Mouse (Mus musculus) liver, embryonic 16.5 days (tissue): Measurements from ENCODE around the gene 9630041A04Rik. TPM values are rescaled to one million over a fixed set of nuclear protein-coding genes. Genes with fewer than 3 reads are reported as not detected.

ENCODE experiments used
- ATAC-seq: fragments of 200-750 bp; cut with Nextera tagmentation; 2 replicates; pipeline ENCODE4 v1.8.0; 2017; ENCODE audit warnings: low read depth, mild to moderate bottlenecking, moderate number of reproducible peaks, moderate library complexity
- H3K27ac ChIP-seq: fragments of 300-500 bp; sonication (generic); 2 replicates; pipeline ENCODE4 v1.5.1; 2014; ENCODE audit warnings: mild to moderate bottlenecking, low read length
- H3K27me3 ChIP-seq: fragments of 300-500 bp; sonication (generic); 2 replicates; pipeline ENCODE4 v1.6.1; 2014; ENCODE audit warnings: low read depth, low read length, mixed read lengths; ENCODE audit not compliant: control insufficient read depth, insufficient read depth
- H3K36me3 ChIP-seq: fragments of 300-500 bp; sonication (generic); 2 replicates; pipeline ENCODE4 v1.6.1; 2014; ENCODE audit warnings: mild to moderate bottlenecking; ENCODE audit not compliant: control insufficient read depth, insufficient read depth
- H3K4me1 ChIP-seq: fragments of 300-500 bp; sonication (generic); 2 replicates; pipeline ENCODE4 v1.6.1; 2014; ENCODE audit warnings: low read depth, low read length, mixed read lengths; ENCODE audit not compliant: control insufficient read depth
- H3K4me2 ChIP-seq: fragments of 300-500 bp; sonication (generic); 2 replicates; pipeline ENCODE4 v1.6.1; 2014; ENCODE audit warnings: low read depth, low read length, mixed read lengths
- H3K4me3 ChIP-seq: fragments of 300-500 bp; sonication (generic); 2 replicates; pipeline ENCODE4 v1.5.1; 2014; ENCODE audit warnings: low read depth, mild to moderate bottlenecking, low read length
- H3K9ac ChIP-seq: fragments of 300-500 bp; sonication (generic); 2 replicates; pipeline ENCODE4 v1.6.1; 2014; ENCODE audit warnings: low read depth, low read length
- H3K9me3 ChIP-seq: fragments of 300-500 bp; sonication (generic); replicated peaks from 2 replicates; pipeline ENCODE4 v1.6.1; 2016; ENCODE audit warnings: low read length; ENCODE audit not compliant: control insufficient read depth
- WGBS: fragments of 180-500 bp; shearing (Covaris S2); extraction: QIAGEN DNeasy Blood & Tissue Kit; methylation state at CpG from one replicate; pipeline ENCODE4 v1.1.7; 2014; ENCODE audit not compliant: insufficient replicate concordance; 5-methylcytosine and 5-hydroxymethylcytosine counted together
- polyA plus RNA-seq: library from polyadenylated mRNA; unstranded; fragments of >200 nt; fragmentation: Nextera tagmentation; extraction: Ambion mirVana; gene quantifications from 2 replicates; pipeline ENCODE4 v1.2.1, GENCODE M21; 2015

The 9630041A04Rik gene
- not detected in 2 replicates for polyA plus RNA-seq

GRCm38 (mm10) chr9:101861596-101862471 is at the start of gene 9630041A04Rik:
Gene 9630041A04Rik (plus strand): TSS chr9:101861841.
- Histone ChIP-seq H3K9me3 (no peaks in the 10 kb centered on the region), H3K4me2 (no peak within 1 kb of the TSS), H3K9ac (no peak within 1 kb of the TSS), H3K4me1 (no peaks in the 10 kb centered on the region), H3K27me3 (no peaks in the 10 kb centered on the region), H3K36me3 (no peaks in the 10 kb centered on the region), H3K27ac (no peak within 1 kb of the TSS), H3K4me3 (no peak within 1 kb of the TSS)
- no peak for ATAC-seq
- WGBS, result 58% methylated on average over 15 of the region's 15 CpGs

GRCm38 (mm10) chr9:101823896-101824295 is 37.7 kb upstream of the 9630041A04Rik start:
- WGBS, result 62% methylated on average over 7 of the region's 7 CpGs
- H3K27ac ChIP-seq, result no peak overlapping the region
- H3K4me2 ChIP-seq, result no peak overlapping the region
- no peaks in the 10 kb centered on the region for H3K36me3 ChIP-seq
- H3K9ac ChIP-seq, result no peak overlapping the region
- no peak for ATAC-seq
- no peaks in the 10 kb centered on the region for H3K27me3 ChIP-seq
- H3K4me3 ChIP-seq, result no peak overlapping the region
- H3K4me1 ChIP-seq, result no peaks in the 10 kb centered on the region
- H3K9me3 ChIP-seq, result no peaks in the 10 kb centered on the region

GRCm38 (mm10) chr9:101825626-101826025 is 36.0 kb upstream of the 9630041A04Rik start:
- H3K27me3 ChIP-seq, result no peaks in the 10 kb centered on the region
- WGBS, result 67% methylated on average over 8 of the region's 8 CpGs
- no peaks in the 10 kb centered on the region for H3K4me1 ChIP-seq
- H3K4me2 ChIP-seq, result no peak overlapping the region
- no peak overlapping the region for H3K4me3 ChIP-seq
- no peaks in the 10 kb centered on the region for H3K36me3 ChIP-seq
- H3K27ac ChIP-seq, result no peak overlapping the region
- H3K9me3 ChIP-seq, result no peaks in the 10 kb centered on the region
- H3K9ac ChIP-seq, result no peak overlapping the region
- ATAC-seq, result no peak

- no peaks in the 10 kb centered on the region for H3K4me1 ChIP-seq
- no peak overlapping the region for H3K9ac ChIP-seq
- no peaks in the 10 kb centered on the region for H3K36me3 ChIP-seq
- no peak overlapping the region for H3K4me3 ChIP-seq
- no peak overlapping the region for H3K27ac ChIP-seq
- 42% methylated on average over 2 of the region's 2 CpGs for WGBS
- H3K4me2 ChIP-seq, result no peak overlapping the region
- no peak for ATAC-seq
- H3K9me3 ChIP-seq, result no peaks in the 10 kb centered on the region
- no peaks in the 10 kb centered on the region for H3K27me3 ChIP-seq
Observed at GRCm38 (mm10) chr9:101833619-101834018, 28.0 kb upstream of the 9630041A04Rik start.

GRCm38 (mm10) chr9:101841101-101841500 is 20.5 kb upstream of the 9630041A04Rik start:
- ATAC-seq, result no peak

GRCm38 (mm10) chr9:101843893-101844292 is 17.7 kb upstream of the 9630041A04Rik start:
- Histone ChIP-seq H3K9ac (no peak overlapping the region), H3K36me3 (no peaks in the 10 kb centered on the region), H3K4me2 (no peak overlapping the region), H3K4me1 (no peaks in the 10 kb centered on the region), H3K27me3 (no peaks in the 10 kb centered on the region), H3K27ac (no peak overlapping the region), H3K9me3 (no peaks in the 10 kb centered on the region), H3K4me3 (no peak overlapping the region)
- WGBS, result 52% methylated on average over 4 of the region's 4 CpGs
- no peak for ATAC-seq

More at GRCm38 (mm10) chr9:101841101-101841500, 20.5 kb upstream of the 9630041A04Rik start:
- Histone ChIP-seq H3K36me3 (no peaks in the 10 kb centered on the region), H3K9ac (no peak overlapping the region), H3K27me3 (no peaks in the 10 kb centered on the region), H3K4me1 (no peaks in the 10 kb centered on the region), H3K9me3 (no peaks in the 10 kb centered on the region), H3K4me3 (no peak overlapping the region), H3K4me2 (no peak overlapping the region), H3K27ac (no peak overlapping the region)
- 77% methylated on average over 11 of the region's 11 CpGs for WGBS

GRCm38 (mm10) chr9:101845691-101846090 is 15.9 kb upstream of the 9630041A04Rik start:
- no peak for ATAC-seq
- Histone ChIP-seq H3K36me3 (no peaks in the 10 kb centered on the region), H3K9me3 (no peaks in the 10 kb centered on the region), H3K9ac (no peak overlapping the region), H3K4me2 (no peak overlapping the region), H3K4me3 (no peak overlapping the region), H3K27ac (no peak overlapping the region), H3K27me3 (no peaks in the 10 kb centered on the region), H3K4me1 (no peaks in the 10 kb centered on the region)
- WGBS, result 64% methylated on average over 6 of the region's 6 CpGs

GRCm38 (mm10) chr9:101862481-101863065 is 932 bp downstream of the 9630041A04Rik start:
- H3K27me3 ChIP-seq, result no peaks in the 10 kb centered on the region
- 72% methylated on average over 12 of the region's 12 CpGs for WGBS
- H3K4me1 ChIP-seq, result no peaks in the 10 kb centered on the region
- no peak overlapping the region for H3K4me3 ChIP-seq
- no peak overlapping the region for H3K9ac ChIP-seq
- no peak overlapping the region for H3K27ac ChIP-seq
- H3K4me2 ChIP-seq, result no peak overlapping the region
- H3K9me3 ChIP-seq, result no peaks in the 10 kb centered on the region
- no peak for ATAC-seq
- H3K36me3 ChIP-seq, result no peaks in the 10 kb centered on the region

GRCm38 (mm10) chr9:101863130-101863529 is 1.5 kb downstream of the 9630041A04Rik start:
- no peaks in the 10 kb centered on the region for H3K9me3 ChIP-seq
- H3K9ac ChIP-seq, result no peak overlapping the region
- H3K27me3 ChIP-seq, result no peaks in the 10 kb centered on the region
- H3K4me1 ChIP-seq, result no peaks in the 10 kb centered on the region
- WGBS, result 64% methylated on average over 5 of the region's 5 CpGs
- H3K36me3 ChIP-seq, result no peaks in the 10 kb centered on the region
- no peak overlapping the region for H3K4me2 ChIP-seq
- no peak for ATAC-seq
- H3K27ac ChIP-seq, result no peak overlapping the region
- no peak overlapping the region for H3K4me3 ChIP-seq
